Mouse (Mus musculus) cerebellum, adult (tissue): ENCODE measurements at regions not wholly inside any gene's neighbourhood (a gene's known extent, or its start where the extent isn't known, plus 50 kb on each side); places are given as distances from the start of the nearest gene placed in this dataset.

Source experiments
- ATAC-seq: cut with Nextera tagmentation; 2 replicates; pipeline ENCODE4 v1.9.2; 2017; ENCODE audit warnings: mild to moderate bottlenecking, moderate library complexity, mixed read lengths; ENCODE audit not compliant: insufficient number of reproducible peaks, low FRiP score, low TSS enrichment

- ATAC-seq: no peak
Observed at GRCm38 (mm10) chr1:151087811-151088511, 94.4 kb upstream of the Gm47985 start.

GRCm38 (mm10) chr1:151088535-151089125 lies 93.7 kb upstream of the Gm47985 start:
- ATAC-seq: no peak

GRCm38 (mm10) chr1:151092035-151092434 lies 90.3 kb upstream of the Gm47985 start:
- ATAC-seq: no peak

- no peak for ATAC-seq
Observed at GRCm38 (mm10) chr1:151095344-151096050, 86.8 kb upstream of the Gm47985 start.

GRCm38 (mm10) chr1:151096079-151096478 lies 86.3 kb upstream of the Gm47985 start:
- ATAC-seq: no peak

- no peak for ATAC-seq
Observed at GRCm38 (mm10) chr1:151097506-151097905, 84.8 kb upstream of the Gm47985 start.

- ATAC-seq: no peak
Observed at GRCm38 (mm10) chr1:151098763-151099162, 83.6 kb upstream of the Gm47985 start.

GRCm38 (mm10) chr1:151100565-151101483 lies 81.5 kb upstream of the Gm47985 start:
- ATAC-seq: no peak

- no peak for ATAC-seq
Observed at GRCm38 (mm10) chr1:151101516-151101915, 80.8 kb upstream of the Gm47985 start.

- ATAC-seq: no peak
Observed at GRCm38 (mm10) chr1:151102061-151102460, 80.3 kb upstream of the Gm47985 start.

- ATAC-seq: no peak
Observed at GRCm38 (mm10) chr1:151102646-151103391, 79.5 kb upstream of the Gm47985 start.

GRCm38 (mm10) chr1:151103522-151104037 lies 78.8 kb upstream of the Gm47985 start:
- no peak for ATAC-seq

GRCm38 (mm10) chr1:151104346-151104745 lies 78.0 kb upstream of the Gm47985 start:
- no peak for ATAC-seq

GRCm38 (mm10) chr1:151104806-151105205 lies 77.5 kb upstream of the Gm47985 start:
- no peak for ATAC-seq

GRCm38 (mm10) chr1:151105251-151105650 lies 77.1 kb upstream of the Gm47985 start:
- no peak for ATAC-seq

GRCm38 (mm10) chr1:151107401-151107800 lies 74.9 kb upstream of the Gm47985 start:
- no peak for ATAC-seq

- ATAC-seq: no peak
Observed at GRCm38 (mm10) chr1:151109333-151109732, 73.0 kb upstream of the Gm47985 start.

- no peak for ATAC-seq
Observed at GRCm38 (mm10) chr1:151110412-151110811, 71.9 kb upstream of the Gm47985 start.

- ATAC-seq: no peak
Observed at GRCm38 (mm10) chr1:151111683-151112082, 70.7 kb upstream of the Gm47985 start.

- ATAC-seq: no peak
Observed at GRCm38 (mm10) chr1:151112390-151112789, 69.9 kb upstream of the Gm47985 start.
